In the genomic region with DNA sequence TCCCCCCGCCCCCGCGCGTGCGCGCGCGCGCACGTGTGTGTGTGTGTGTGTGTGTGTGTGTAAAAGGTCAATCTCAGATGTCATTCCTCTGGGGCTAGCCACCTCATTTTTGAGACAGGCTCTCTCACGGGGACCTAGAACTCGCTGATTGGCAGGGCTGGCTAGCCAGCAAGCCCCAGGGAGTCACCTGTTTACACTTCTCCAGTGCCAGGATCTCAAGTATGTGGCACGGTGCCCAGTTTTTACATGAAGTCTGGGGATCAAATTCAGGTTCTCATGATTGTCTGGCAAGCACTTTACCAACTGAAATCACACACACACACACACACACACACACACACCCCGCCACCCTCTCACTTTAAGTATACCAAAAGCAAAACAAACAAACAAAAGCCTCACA, we compare ENCODE assay signal across 11 mouse cellular contexts. TPM values are rescaled to one million over a fixed set of nuclear protein-coding genes. Genes with fewer than 3 reads are reported as not detected.
DNase-seq lines count a peak whose midpoint lies in the region; ATAC-seq lines count a peak whose summit lies in the region.
"Had no signal": no experiment of that assay in that cellular context is flagged by ENCODE, and none has a peak within 500 bp of the region (broad histone marks: within the 10 kb centered on the region; RNA-seq: fewer than 3 reads in every experiment).

No protein-coding gene starts in this region.

- ATAC-seq in embryonic facial prominence, embryonic 15.5 days (ENCODE audit: insufficient number of reproducible peaks, low FRiP score, low TSS enrichment, low read depth): peak; percentile 58

- intact Hi-C loops in heart, postnatal 25 days (cut with DNase I): no loop called here

- H3K4me3 ChIP-seq in embryonic facial prominence, embryonic 15.5 days (replicated peaks): no peak overlapping the region

- WGBS in embryonic facial prominence, embryonic 15.5 days: 76% methylated on average over 14 of the region's 14 CpGs

- no peaks in the 10 kb centered on the region for H3K27me3 ChIP-seq in embryonic facial prominence, embryonic 15.5 days

- no peak overlapping the region for H3K9ac ChIP-seq in embryonic facial prominence, embryonic 15.5 days

- H3K36me3 ChIP-seq in embryonic facial prominence, embryonic 15.5 days: peaks cover 39% of the 10 kb centered on the region

- DNase-seq in heart, adult 18-20 months: peak; percentile 69 to 72
- no peak for DNase-seq in heart, postnatal 25 days (ENCODE audit: low spot score)
- peak; percentile 86 for DNase-seq in heart, postnatal 4 days
- DNase-seq in lung, postnatal 4 days: peak; percentile 77 to 80
- DNase-seq in Muller cell, postnatal 12 days (ENCODE audit: inconsistent ontology term): no peak
- no peak for DNase-seq in embryo, embryonic 10 days (ENCODE audit: low spot score)
- no peak for DNase-seq in thymus, postnatal 10 days (ENCODE audit: low spot score in 2 of 2)
- DNase-seq: adrenal gland, postnatal 36 days had no signal

- H3K4me1 ChIP-seq in embryonic facial prominence, embryonic 15.5 days: peaks cover 35% of the 10 kb centered on the region

- no peaks in the 10 kb centered on the region for H3K9me3 ChIP-seq in embryonic facial prominence, embryonic 15.5 days (replicated peaks)

- no peak overlapping the region for H3K4me2 ChIP-seq in embryonic facial prominence, embryonic 15.5 days (replicated peaks)

- H3K27ac ChIP-seq in embryonic facial prominence, embryonic 15.5 days (replicated peaks): peak overlapping the region; percentile 1; the same call in 1 of the 2 replicates
- H3K27ac ChIP-seq: macrophage had no signal

RNA-seq across cellular contexts. Expression of a gene that starts 26.9 kb away (rescaled TPM):
- total RNA-seq in heart, adult 18-20 months (2021): 1 to 10 TPM; 3.6 to 5.0 TPM
- total RNA-seq in heart, postnatal 25 days (2021): 1 to 10 TPM; 4.6 to 5.5 TPM
- 159 and 168 TPM in 2 replicates for polyA plus RNA-seq in embryonic facial prominence, embryonic 15.5 days (2015; fragmentation: Nextera tagmentation; extraction: Ambion mirVana)
- 10 to 100 TPM; 22.8 to 24.4 TPM for total RNA-seq in heart, postnatal 4 days (2021)
- total RNA-seq: neutrophil, adult 5-6 weeks had no signal

RNA-seq across cellular contexts. Expression of a gene that starts 42.0 kb away (rescaled TPM):
- total RNA-seq in heart, adult 18-20 months (2021): 10 to 100 TPM; 25.6 to 32.3 TPM
- total RNA-seq in heart, postnatal 25 days (2021): 10 to 100 TPM; 31.3 to 31.6 TPM
- 10.8 and 12.4 TPM in 2 replicates for polyA plus RNA-seq in embryonic facial prominence, embryonic 15.5 days (2015; fragmentation: Nextera tagmentation; extraction: Ambion mirVana)
- total RNA-seq in heart, postnatal 4 days (2021): 10 to 100 TPM; 33.3 to 35.5 TPM

Comparison
In these comparisons a context has a peak if more than half of its experiments do, and no peak if none do; other contexts are left out.
1. DNase-seq: peak in heart, adult 18-20 months (2 of 2), heart, postnatal 4 days (single experiment) and lung, postnatal 4 days (2 of 2); none in heart, postnatal 25 days (single experiment), Muller cell, postnatal 12 days (single experiment), embryo, embryonic 10 days (single experiment) and thymus, postnatal 10 days (0 of 2).